Mouse (Mus musculus) megakaryocyte-erythroid progenitor cell, adult 5 weeks (primary cell): Measurements from ENCODE around the gene Ccdc177. TPM values are rescaled to one million over a fixed set of nuclear protein-coding genes. Genes with fewer than 3 reads are reported as not detected.

ENCODE experiments used
- polyA plus RNA-seq: library from polyadenylated mRNA; stranded (reverse); fragments of >175 nt; gene quantifications from 2 replicates; pipeline ENCODE4 v1.2.3, GENCODE M21; 2012

Ccdc177 gene
- 0.02 TPM in 1 of 2 replicates, not detected in the other for polyA plus RNA-seq

GRCm38 (mm10) chr12:80760396-80760801 lies at the start of gene Ccdc177:
TSS of gene Ccdc177 (minus strand) at chr12:80760687.

GRCm38 (mm10) chr12:80789849-80790694 lies 29.6 kb upstream of the Ccdc177 start, which contains the start of gene Susd6:
TSS of gene Susd6 (plus strand) at chr12:80790510.

Other genes with a start within 250 kb of the Ccdc177 start
- not detected in 2 replicates for gene Galnt16, start 242.4 kb downstream of the Ccdc177 start, polyA plus RNA-seq
- gene Slc39a9, start 116.8 kb downstream of the Ccdc177 start, polyA plus RNA-seq, result 10.6 and 12.8 TPM in 2 replicates
- 28.5 and 34.4 TPM in 2 replicates for gene Erh, start 116.3 kb downstream of the Ccdc177 start, polyA plus RNA-seq
- 0.11 TPM in 1 of 2 replicates, not detected in the other for gene Plekhd1, start 68.1 kb downstream of the Ccdc177 start, polyA plus RNA-seq
- 13.5 and 14.2 TPM in 2 replicates for gene Susd6, start 29.8 kb upstream of the Ccdc177 start, polyA plus RNA-seq
- gene Srsf5, start 184.8 kb upstream of the Ccdc177 start, polyA plus RNA-seq, result 171 and 276 TPM in 2 replicates
- gene Slc10a1, start 208.0 kb upstream of the Ccdc177 start, polyA plus RNA-seq, result not detected in 2 replicates